Mouse (Mus musculus) heart, postnatal 36 days (tissue): ENCODE results near the gene Pck1. TPM values are rescaled to one million over a fixed set of nuclear protein-coding genes. Genes with fewer than 3 reads are reported as not detected.
"Not testable (repeated sequence)": the region's sequence is repeated elsewhere in the genome, so short reads cannot be mapped to it uniquely, and the experiment has no call there.

ENCODE experiments used
- DNase-seq, 2 experiments: peaks; one replicate each; pipeline ENCODE4 v3.0.0; 2021 to 2022
- intact Hi-C: fragments of 180-260 bp; cut with DNase I; formaldehyde crosslinking; loops from one replicate; pipeline ENCODE4 v1.15.1; 2025
- total RNA-seq, 2 experiments: library from RNA; stranded (reverse); gene quantifications; 2 replicates each; pipeline ENCODE4 v1.2.3; 2021

Gene Pck1
- total RNA-seq: 10 to 100 TPM in 1 of 2 experiments, 1 to 10 TPM in 1; 3.3 to 26.2 TPM

GRCm38 (mm10) chr2:173152436-173153151 lies at the start of gene Pck1:
Gene Pck1, plus strand, starts transcription at chr2:173153048.
- no peak for DNase-seq
- intact Hi-C loops: no loop called here

DNA sequence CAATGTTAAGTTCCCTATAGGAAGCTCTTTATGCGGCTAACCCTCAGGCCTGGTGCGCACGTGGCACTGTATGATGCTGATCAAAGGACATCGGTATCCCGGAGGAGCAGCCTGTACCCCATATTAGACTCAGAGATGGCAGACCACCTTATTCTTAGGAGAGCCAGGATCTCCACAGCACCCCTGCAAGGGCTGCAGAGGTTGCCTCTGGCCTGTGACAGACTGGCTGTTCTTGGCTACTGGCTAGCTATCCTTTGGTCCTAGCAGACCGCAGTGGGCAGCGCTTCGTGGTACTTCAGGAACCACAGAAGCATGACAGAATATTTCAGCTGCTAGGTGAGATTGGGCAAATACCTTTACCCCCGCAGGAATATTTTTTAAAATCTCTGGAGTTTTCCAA lies 46.4 kb upstream of the Pck1 start:
- intact Hi-C loops: loop anchor here (5.0 kb wide), 1 partner anchor 441 kb away; no protein-coding TSS in a partner anchor
- DNase-seq: no peak

- intact Hi-C loops: loop anchor here (1.0 to 5.0 kb wide), 3 partner anchors 77 to 454 kb away; no protein-coding TSS in a partner anchor
- peak; percentile 55 to 62 for DNase-seq
Observed at GRCm38 (mm10) chr2:173106889-173107785, 45.7 kb upstream of the Pck1 start.

DNA sequence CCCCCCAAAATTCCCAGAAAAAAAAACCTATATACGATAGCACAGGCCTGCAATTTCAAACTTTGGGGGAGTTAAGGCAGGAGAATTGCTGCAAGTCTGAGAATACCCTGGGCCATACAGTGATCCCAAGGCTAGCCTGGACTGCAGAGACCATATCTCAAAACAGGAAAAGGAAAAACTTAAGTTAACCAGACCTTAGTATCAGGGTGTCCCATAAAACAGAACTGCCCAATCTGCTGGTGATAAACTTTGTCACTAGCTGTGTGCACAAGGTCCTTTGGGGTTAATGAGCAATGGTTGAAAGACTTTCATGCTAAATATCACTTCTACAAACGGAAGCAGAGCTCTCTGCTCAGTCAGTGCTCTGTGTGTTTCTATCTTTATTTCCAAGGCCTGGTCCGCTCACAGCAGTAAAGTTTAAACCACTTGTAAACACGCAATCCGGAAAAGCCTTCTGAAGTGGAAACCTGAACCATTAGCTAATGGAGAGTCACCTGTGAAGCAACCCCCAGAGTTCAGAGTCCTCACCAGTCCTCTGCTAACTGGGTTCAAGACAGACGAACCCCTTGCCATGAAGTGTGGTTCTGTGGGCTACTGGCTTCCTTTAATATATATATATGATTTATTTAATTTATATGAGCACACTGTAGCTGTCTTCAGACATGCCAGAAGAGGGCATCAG lies 44.2 kb upstream of the Pck1 start:
- intact Hi-C loops: loop anchor here (5.0 kb wide), 1 partner anchor 439 kb away; no protein-coding TSS in a partner anchor
- no peak for DNase-seq

DNA sequence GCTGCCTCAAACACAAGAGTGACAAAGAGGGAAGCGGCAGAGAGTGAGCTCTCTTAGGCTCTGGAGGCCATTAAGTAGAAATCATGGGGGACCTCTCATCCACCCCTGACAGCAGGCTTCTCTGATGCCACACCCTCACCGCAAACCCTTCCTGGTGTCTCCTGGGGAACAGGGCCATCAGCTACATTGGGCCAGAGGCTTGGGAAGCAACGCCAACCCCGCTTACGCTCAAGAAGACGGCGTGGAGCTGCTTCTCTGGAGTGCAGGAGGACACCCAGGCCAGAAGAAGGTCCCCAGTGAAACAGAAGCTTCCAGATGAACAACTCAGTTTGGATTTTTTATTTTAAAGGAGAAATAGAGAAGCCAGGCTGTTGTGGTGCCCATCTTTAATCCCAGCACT lies 43.3 kb upstream of the Pck1 start:
- intact Hi-C loops: loop anchor here (5.0 kb wide), 1 partner anchor 438 kb away; no protein-coding TSS in a partner anchor

GRCm38 (mm10) chr2:173110571-173110970 lies 42.3 kb upstream of the Pck1 start:
- intact Hi-C loops: no loop called here
- DNase-seq: no peak

More for the DNA sequence above, 43.3 kb upstream of the Pck1 start:
- DNase-seq: no peak

DNA sequence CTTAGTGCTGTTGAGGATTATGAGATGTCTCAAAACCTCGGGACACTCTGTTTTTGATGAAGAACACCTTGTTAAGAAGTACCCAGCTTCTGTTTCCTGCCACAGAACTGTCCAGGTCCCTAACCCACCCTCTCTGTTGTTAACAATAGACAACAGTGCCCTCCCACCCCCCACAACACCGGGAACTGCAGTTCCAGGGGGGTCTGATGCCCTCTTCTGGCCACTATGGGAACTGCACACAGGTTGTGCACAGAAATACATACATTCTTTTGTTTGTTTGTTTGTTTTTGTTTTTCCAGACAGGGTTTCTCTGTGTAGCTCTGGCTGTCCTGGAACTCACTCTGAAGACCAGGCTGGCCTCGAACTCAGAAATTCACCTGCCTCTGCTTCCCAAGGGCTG lies 39.1 kb upstream of the Pck1 start:
- intact Hi-C loops: not testable (repeated sequence)

DNA sequence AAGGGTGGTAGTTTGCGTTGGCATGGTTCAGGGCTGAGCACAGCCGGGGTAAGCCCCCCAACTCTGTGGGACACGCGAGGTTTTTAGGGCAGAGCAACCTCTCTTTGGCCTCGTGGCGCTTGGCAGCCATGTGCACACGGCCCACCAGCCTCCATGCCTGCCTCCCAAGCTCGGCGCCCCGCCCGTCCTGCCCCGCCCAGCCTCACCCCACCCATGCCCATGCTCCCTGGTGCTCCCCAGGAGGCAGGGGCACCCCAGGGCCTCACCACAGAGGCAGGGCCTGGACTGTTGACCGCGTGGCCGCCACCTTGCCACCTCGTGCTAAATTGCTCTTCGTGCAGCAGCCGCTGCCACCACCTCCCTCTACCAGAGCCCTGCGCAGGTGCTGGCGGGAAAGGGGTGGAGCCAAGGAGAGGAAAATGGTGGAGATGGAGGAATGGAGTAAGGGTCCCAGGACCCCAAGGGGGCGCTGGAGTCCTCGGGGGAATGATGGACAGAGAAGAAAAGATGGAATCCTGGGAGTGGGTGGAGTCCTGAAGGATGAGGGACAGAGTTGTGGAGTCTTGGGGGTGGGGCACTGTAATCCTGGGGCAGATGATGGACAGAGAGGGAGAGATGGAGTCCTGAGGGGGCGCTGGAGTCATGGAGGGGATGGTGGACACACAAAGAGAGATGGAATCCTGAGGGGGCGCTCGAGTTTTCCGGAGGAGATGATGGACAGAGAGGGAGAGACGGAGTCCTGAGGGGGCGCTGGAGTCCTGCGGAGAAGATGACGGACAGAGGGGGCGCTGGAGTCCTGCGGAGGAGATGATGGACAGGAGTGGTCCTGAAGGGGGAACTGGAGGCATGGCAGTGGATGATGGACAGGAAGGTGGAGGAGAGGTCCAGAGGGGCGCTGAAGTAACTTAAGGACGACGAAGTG lies 33.6 kb upstream of the Pck1 start, which contains the start of gene Ctcfl:
Gene Ctcfl (minus strand): TSS at position 503 of the 922 bp plus-strand sequence.
- intact Hi-C loops: no loop called here
- no peak for DNase-seq

More for the DNA sequence above, 39.1 kb upstream of the Pck1 start:
- not testable (repeated sequence) for DNase-seq

- DNase-seq, intact Hi-C loops: not testable (repeated sequence)
Observed at GRCm38 (mm10) chr2:173120117-173120516, 32.7 kb upstream of the Pck1 start.

GRCm38 (mm10) chr2:173124022-173124735 lies 28.7 kb upstream of the Pck1 start:
- no peak for DNase-seq
- intact Hi-C loops: no loop called here

DNA sequence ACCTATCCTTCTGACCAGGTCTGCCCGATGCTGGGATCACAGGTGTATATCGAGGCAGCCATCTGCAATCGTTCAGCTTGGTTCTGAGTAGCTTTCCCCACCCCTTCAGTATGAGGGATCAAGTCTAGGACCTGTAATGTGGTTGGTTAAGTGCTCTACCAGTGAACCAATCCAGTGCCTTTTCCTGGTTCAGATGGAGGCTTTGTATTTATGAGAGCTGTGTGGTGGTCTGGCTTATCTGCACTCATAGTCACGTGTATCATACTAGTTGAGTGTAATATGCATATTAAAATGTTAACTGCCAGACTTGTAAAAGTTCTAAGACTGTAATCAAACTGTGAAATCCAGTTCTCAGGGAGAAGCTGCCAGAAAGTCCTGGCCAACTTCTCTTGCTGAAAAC lies 26.5 kb upstream of the Pck1 start:
- no peak for DNase-seq
- intact Hi-C loops: no loop called here

DNA sequence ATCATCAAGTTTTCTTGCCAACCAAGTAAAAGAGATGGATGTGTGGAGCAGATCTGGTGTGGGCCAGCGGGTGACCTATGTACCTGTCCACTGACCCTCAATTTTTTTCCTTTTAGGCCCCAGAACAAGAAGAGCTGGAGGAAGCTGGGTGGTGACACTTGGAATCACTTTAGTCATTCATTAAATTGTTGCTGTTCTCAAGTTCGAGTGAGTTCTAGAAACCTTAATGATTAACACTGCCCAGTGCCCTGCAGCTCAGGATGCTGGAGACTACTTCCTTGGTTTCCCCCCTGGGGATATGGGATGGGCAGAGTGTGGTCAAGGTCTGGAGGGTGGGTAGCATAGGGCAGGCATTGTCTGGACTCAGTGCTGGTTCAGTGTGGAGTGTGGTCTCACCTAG lies 23.7 kb upstream of the Pck1 start:
- intact Hi-C loops: no loop called here
- no peak for DNase-seq

GRCm38 (mm10) chr2:173132262-173132661 lies 20.6 kb upstream of the Pck1 start:
- intact Hi-C loops: no loop called here
- no peak for DNase-seq

DNA sequence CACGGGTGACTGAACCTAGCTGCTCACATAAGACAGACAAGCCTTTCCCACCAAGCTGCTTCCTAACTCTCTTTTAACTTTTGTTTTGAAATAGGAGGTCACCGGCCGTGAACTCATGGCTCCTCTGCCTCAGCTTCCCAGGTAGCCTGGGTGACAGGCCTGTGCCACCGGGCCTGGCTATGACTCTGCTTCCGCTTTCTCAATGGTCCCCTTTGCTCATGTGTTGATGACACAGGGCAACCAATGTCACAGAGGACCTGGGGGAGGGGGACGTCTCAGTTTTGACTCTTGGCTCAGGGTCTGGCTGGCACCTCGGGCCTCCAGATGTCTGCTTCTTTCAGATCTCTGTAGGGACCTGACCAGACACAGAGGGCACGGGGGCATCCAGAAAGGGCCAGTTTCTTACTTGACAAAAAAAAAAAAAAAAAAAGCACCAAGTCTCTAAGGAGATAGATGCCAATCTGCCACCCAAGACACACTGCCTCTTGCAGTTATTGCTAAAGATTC lies 20.0 kb upstream of the Pck1 start:
- intact Hi-C loops: no loop called here
- no peak for DNase-seq

DNA sequence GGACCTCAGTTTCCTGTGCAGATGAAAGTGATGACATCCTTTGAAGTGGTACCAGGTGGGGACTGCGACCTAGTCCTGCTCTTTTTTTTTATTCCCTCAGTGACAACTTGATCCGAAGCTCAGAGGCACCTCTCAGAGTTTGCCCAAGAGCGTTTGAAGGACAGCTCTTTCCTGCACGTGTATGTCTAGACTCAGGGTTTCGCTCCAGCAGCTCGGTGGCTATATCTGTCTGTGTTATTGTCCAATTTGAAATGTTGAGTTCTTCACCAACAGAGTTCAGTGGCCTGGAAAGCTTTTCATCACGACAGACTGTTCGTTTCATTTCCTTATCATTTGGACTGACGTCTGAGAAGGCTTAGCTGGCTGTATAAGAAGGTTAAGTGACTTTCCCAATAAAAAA lies 18.2 kb upstream of the Pck1 start:
- no peak for DNase-seq
- intact Hi-C loops: no loop called here

DNA sequence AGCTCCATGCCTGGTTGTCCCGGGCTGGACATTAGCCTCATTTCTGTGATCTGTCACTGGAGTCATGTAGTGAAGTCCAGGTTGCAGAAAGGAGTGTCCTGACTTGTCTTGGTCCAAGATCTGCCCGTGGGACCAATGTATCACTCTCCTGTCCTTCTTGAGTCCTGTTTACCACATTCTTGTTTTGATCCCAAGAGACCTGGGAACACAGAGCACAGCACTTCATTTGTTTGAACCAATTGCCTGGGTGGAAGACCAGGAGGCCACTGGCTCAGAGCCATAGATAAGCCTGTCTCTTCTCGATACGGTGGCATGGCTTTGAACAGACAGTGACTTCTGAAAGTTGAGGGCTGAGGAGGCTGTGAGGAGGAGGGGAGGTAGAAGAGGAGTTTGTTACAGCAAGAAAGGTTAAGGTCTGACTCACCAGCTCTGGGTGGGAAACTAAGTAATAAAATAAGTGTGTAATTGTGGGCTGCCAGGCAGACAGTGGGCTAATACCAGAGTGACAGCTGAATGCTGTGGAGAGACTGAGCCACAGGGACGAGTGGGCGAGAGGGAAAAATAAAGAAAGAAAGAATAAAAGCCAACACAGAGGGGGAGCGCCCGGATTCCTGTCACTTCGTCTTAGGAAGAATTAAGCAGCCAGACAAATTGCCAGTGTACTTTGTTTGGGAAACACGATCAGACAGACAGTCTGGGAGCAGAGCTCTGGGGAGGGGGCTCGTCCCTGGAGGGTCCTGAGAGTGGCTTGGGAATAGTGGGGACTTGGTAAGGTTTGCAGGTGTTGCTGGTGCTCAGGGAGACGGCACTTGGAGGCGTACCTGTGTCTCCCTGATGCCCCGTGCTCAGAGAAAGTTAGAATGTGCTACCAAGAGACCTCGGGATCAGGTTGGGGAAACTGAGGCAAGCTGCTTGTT lies 14.3 kb upstream of the Pck1 start:
- DNase-seq: no peak
- intact Hi-C loops: no loop called here

GRCm38 (mm10) chr2:173143611-173144010 lies 9.2 kb upstream of the Pck1 start:
- DNase-seq: no peak
- intact Hi-C loops: no loop called here

- intact Hi-C loops: no loop called here
- DNase-seq: no peak
Observed at GRCm38 (mm10) chr2:173145808-173146207, 7.0 kb upstream of the Pck1 start.
